Mouse (Mus musculus) c-Kit-positive CD71-positive TER-119-positive erythroid progenitor cells, embryonic 14.5 days (primary cell): ENCODE data around the gene Fbln1.

Source experiments
- DNase-seq: peaks from one replicate; pipeline ENCODE4 v3.0.0-alpha.2; 2013; ENCODE audit warnings: low spot score

The Fbln1 gene

GRCm38 (mm10) chr15:85205792-85206702 lies at the start of gene Fbln1:
TSS of gene Fbln1 (plus strand) at chr15:85205949.
- no peak for DNase-seq

- DNase-seq: no peak
Observed at GRCm38 (mm10) chr15:85156198-85156597, 49.6 kb upstream of the Fbln1 start.

- no peak for DNase-seq
Observed at GRCm38 (mm10) chr15:85161416-85161815, 44.3 kb upstream of the Fbln1 start.

GRCm38 (mm10) chr15:85162693-85163663 lies 42.8 kb upstream of the Fbln1 start:
- no peak for DNase-seq

- DNase-seq: no peak
Observed at GRCm38 (mm10) chr15:85166433-85166933, 39.3 kb upstream of the Fbln1 start.

- DNase-seq: no peak
Observed at GRCm38 (mm10) chr15:85167086-85167679, 38.6 kb upstream of the Fbln1 start.

- no peak for DNase-seq
Observed at GRCm38 (mm10) chr15:85172054-85172453, 33.7 kb upstream of the Fbln1 start.

GRCm38 (mm10) chr15:85173425-85173824 lies 32.3 kb upstream of the Fbln1 start:
- no peak for DNase-seq

GRCm38 (mm10) chr15:85174060-85174459 lies 31.7 kb upstream of the Fbln1 start:
- DNase-seq: no peak

- peak; percentile 92 for DNase-seq
Observed at GRCm38 (mm10) chr15:85177576-85177975, 28.2 kb upstream of the Fbln1 start.

GRCm38 (mm10) chr15:85178172-85178571 lies 27.6 kb upstream of the Fbln1 start:
- DNase-seq: no peak

- DNase-seq: no peak
Observed at GRCm38 (mm10) chr15:85179528-85180180, 26.1 kb upstream of the Fbln1 start.

GRCm38 (mm10) chr15:85180368-85180767 lies 25.4 kb upstream of the Fbln1 start:
- DNase-seq: no peak

- no peak for DNase-seq
Observed at GRCm38 (mm10) chr15:85182063-85182462, 23.7 kb upstream of the Fbln1 start.

GRCm38 (mm10) chr15:85186916-85187315 lies 18.8 kb upstream of the Fbln1 start:
- no peak for DNase-seq

- no peak for DNase-seq
Observed at GRCm38 (mm10) chr15:85188167-85188778, 17.5 kb upstream of the Fbln1 start.

- DNase-seq: no peak
Observed at GRCm38 (mm10) chr15:85200446-85201289, 5.1 kb upstream of the Fbln1 start.

GRCm38 (mm10) chr15:85202199-85202598 lies 3.5 kb upstream of the Fbln1 start:
- DNase-seq: no peak

- no peak for DNase-seq
Observed at GRCm38 (mm10) chr15:85202787-85203186, 3.0 kb upstream of the Fbln1 start.

- no peak for DNase-seq
Observed at GRCm38 (mm10) chr15:85204383-85204782, 1.4 kb upstream of the Fbln1 start.
